Mouse (Mus musculus): ENCODE measurements around the gene Parvb. TPM values are rescaled to one million over a fixed set of nuclear protein-coding genes. Genes with fewer than 3 reads are reported as not detected.

The Parvb gene
- polyA plus RNA-seq, 1 experiment from 2014 or later: 9.5 TPM

- H3K9me3 ChIP-seq (ENCODE audit: control insufficient read depth, low read length): no peaks in the 10 kb centered on the region
- no peak within 1 kb of the TSS for H3K27ac ChIP-seq (ENCODE audit: low read depth, low read length)
- DNase-seq (ENCODE audit: low spot score) (no peak), ATAC-seq (ENCODE audit: low FRiP score) (no peak)
- H3K4me1 ChIP-seq (replicated peaks; ENCODE audit: control insufficient read depth, insufficient read depth, low read length): peaks cover 4% of the 10 kb centered on the region; the same call in 1 of the 2 replicates
- no peak within 1 kb of the TSS for H3K4me2 ChIP-seq (replicated peaks; ENCODE audit: low read depth, low read length)
- no peak within 1 kb of the TSS for H3K4me3 ChIP-seq (ENCODE audit: low read depth, low read length)
- no peak within 1 kb of the TSS for H3K9ac ChIP-seq (ENCODE audit: low read depth, low read length)
- no peaks in the 10 kb centered on the region for H3K36me3 ChIP-seq (ENCODE audit: control insufficient read depth, insufficient read depth, low read length)
- no peaks in the 10 kb centered on the region for H3K27me3 ChIP-seq (ENCODE audit: control insufficient read depth, insufficient read depth, low read length)
- 87% methylated on average over 10 of the region's 10 CpGs for WGBS
These were observed 92.4 kb downstream of the Parvb start, which contains the start of gene Parvg for GRCm38 (mm10) chr15:84323966-84324869. Gene Parvg, plus strand, starts transcription at chr15:84324026.

- H3K36me3 ChIP-seq (ENCODE audit: control insufficient read depth, insufficient read depth, low read length): no peaks in the 10 kb centered on the region
- no peak overlapping the region for H3K4me2 ChIP-seq (replicated peaks; ENCODE audit: low read depth, low read length)
- no peak overlapping the region for H3K27ac ChIP-seq (ENCODE audit: low read depth, low read length)
- DNase-seq (ENCODE audit: low spot score) (no peak), ATAC-seq (ENCODE audit: low FRiP score) (no peak)
- H3K4me3 ChIP-seq (ENCODE audit: low read depth, low read length): no peak overlapping the region
- peaks cover 4% of the 10 kb centered on the region; the same call in 1 of the 2 replicates for H3K4me1 ChIP-seq (replicated peaks; ENCODE audit: control insufficient read depth, insufficient read depth, low read length)
- H3K9me3 ChIP-seq (ENCODE audit: control insufficient read depth, low read length): no peaks in the 10 kb centered on the region
- no peaks in the 10 kb centered on the region for H3K27me3 ChIP-seq (ENCODE audit: control insufficient read depth, insufficient read depth, low read length)
- WGBS: 64% methylated on average over 8 of the region's 8 CpGs
- H3K9ac ChIP-seq (ENCODE audit: low read depth, low read length): no peak overlapping the region
These were observed 93.2 kb downstream of the Parvb start for GRCm38 (mm10) chr15:84324870-84325553.

GRCm38 (mm10) chr15:84325736-84326135 lies 93.9 kb downstream of the Parvb start:
- ATAC-seq (ENCODE audit: low FRiP score) (no peak), DNase-seq (ENCODE audit: low spot score) (peak; percentile 25)
- WGBS: 32% methylated on average over 12 of the region's 12 CpGs

GRCm38 (mm10) chr15:84328870-84329269 lies 97.0 kb downstream of the Parvb start:
- 83% methylated on average over 10 of the region's 10 CpGs for WGBS
- no peaks in the 10 kb centered on the region for H3K9me3 ChIP-seq (ENCODE audit: control insufficient read depth, low read length)
- H3K4me2 ChIP-seq (replicated peaks; ENCODE audit: low read depth, low read length): no peak overlapping the region
- H3K27ac ChIP-seq (ENCODE audit: low read depth, low read length): no peak overlapping the region
- no peaks in the 10 kb centered on the region for H3K27me3 ChIP-seq (ENCODE audit: control insufficient read depth, insufficient read depth, low read length)
- H3K36me3 ChIP-seq (ENCODE audit: control insufficient read depth, insufficient read depth, low read length): no peaks in the 10 kb centered on the region
- DNase-seq (ENCODE audit: low spot score) (no peak), ATAC-seq (ENCODE audit: low FRiP score) (no peak)
- peaks cover 4% of the 10 kb centered on the region; the same call in 1 of the 2 replicates for H3K4me1 ChIP-seq (replicated peaks; ENCODE audit: control insufficient read depth, insufficient read depth, low read length)
- H3K4me3 ChIP-seq (ENCODE audit: low read depth, low read length): no peak overlapping the region
- no peak overlapping the region for H3K9ac ChIP-seq (ENCODE audit: low read depth, low read length)

More at GRCm38 (mm10) chr15:84325736-84326135, 93.9 kb downstream of the Parvb start:
- Histone ChIP-seq H3K9me3 (ENCODE audit: control insufficient read depth, low read length) (no peaks in the 10 kb centered on the region), H3K4me1 (replicated peaks; ENCODE audit: control insufficient read depth, insufficient read depth, low read length) (peaks cover 4% of the 10 kb centered on the region; the same call in 1 of the 2 replicates), H3K9ac (ENCODE audit: low read depth, low read length) (no peak overlapping the region), H3K36me3 (ENCODE audit: control insufficient read depth, insufficient read depth, low read length) (no peaks in the 10 kb centered on the region), H3K27ac (ENCODE audit: low read depth, low read length) (no peak overlapping the region), H3K4me3 (ENCODE audit: low read depth, low read length) (no peak overlapping the region), H3K27me3 (ENCODE audit: control insufficient read depth, insufficient read depth, low read length) (no peaks in the 10 kb centered on the region), H3K4me2 (replicated peaks; ENCODE audit: low read depth, low read length) (no peak overlapping the region)

DNA sequence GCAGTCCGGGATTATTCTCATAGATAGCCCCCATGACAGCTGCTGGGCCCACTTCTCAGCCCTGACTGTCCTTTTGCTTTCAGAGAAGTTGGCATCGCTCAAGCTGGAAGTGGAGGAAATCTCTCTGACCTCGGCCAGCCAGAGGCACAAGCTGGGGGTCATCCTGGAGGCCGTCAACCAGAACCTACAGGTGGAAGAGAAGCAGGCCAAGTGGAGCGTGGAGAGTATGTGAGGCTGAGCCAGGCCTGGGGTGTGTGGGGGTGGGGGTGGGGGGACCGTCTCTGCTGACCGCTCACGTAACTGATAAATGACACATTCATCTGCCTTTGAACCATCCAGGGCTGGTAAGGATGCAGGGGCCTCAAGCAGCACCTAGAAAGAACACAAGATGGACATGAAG lies 98.1 kb downstream of the Parvb start:
- no peak for DNase-seq (ENCODE audit: low spot score)
- Histone ChIP-seq H3K4me3 (ENCODE audit: low read depth, low read length) (no peak overlapping the region), H3K27me3 (ENCODE audit: control insufficient read depth, insufficient read depth, low read length) (no peaks in the 10 kb centered on the region), H3K4me2 (replicated peaks; ENCODE audit: low read depth, low read length) (no peak overlapping the region), H3K4me1 (replicated peaks; ENCODE audit: control insufficient read depth, insufficient read depth, low read length) (peaks cover 4% of the 10 kb centered on the region; the same call in 1 of the 2 replicates), H3K27ac (ENCODE audit: low read depth, low read length) (no peak overlapping the region), H3K9me3 (ENCODE audit: control insufficient read depth, low read length) (no peaks in the 10 kb centered on the region), H3K9ac (ENCODE audit: low read depth, low read length) (no peak overlapping the region), H3K36me3 (ENCODE audit: control insufficient read depth, insufficient read depth, low read length) (no peaks in the 10 kb centered on the region)
- 84% methylated on average over 8 of the region's 8 CpGs for WGBS
- ATAC-seq (ENCODE audit: low FRiP score): no peak

- H3K4me2 ChIP-seq (replicated peaks; ENCODE audit: low read depth, low read length): no peak overlapping the region
- no peak overlapping the region for H3K4me3 ChIP-seq (ENCODE audit: low read depth, low read length)
- H3K27me3 ChIP-seq (ENCODE audit: control insufficient read depth, insufficient read depth, low read length): no peaks in the 10 kb centered on the region
These were observed 99.3 kb downstream of the Parvb start for GRCm38 (mm10) chr15:84331066-84331612.

GRCm38 (mm10) chr15:84336281-84336817 lies 104.5 kb downstream of the Parvb start:
- Histone ChIP-seq H3K27me3 (ENCODE audit: control insufficient read depth, insufficient read depth, low read length) (no peaks in the 10 kb centered on the region), H3K9me3 (ENCODE audit: control insufficient read depth, low read length) (no peaks in the 10 kb centered on the region), H3K36me3 (ENCODE audit: control insufficient read depth, insufficient read depth, low read length) (no peaks in the 10 kb centered on the region), H3K4me1 (replicated peaks; ENCODE audit: control insufficient read depth, insufficient read depth, low read length) (no peaks in the 10 kb centered on the region), H3K4me3 (ENCODE audit: low read depth, low read length) (no peak overlapping the region), H3K9ac (ENCODE audit: low read depth, low read length) (no peak overlapping the region), H3K4me2 (replicated peaks; ENCODE audit: low read depth, low read length) (no peak overlapping the region), H3K27ac (ENCODE audit: low read depth, low read length) (no peak overlapping the region)
- 80% methylated on average over 12 of the region's 12 CpGs for WGBS
- DNase-seq (ENCODE audit: low spot score): no peak
- no peak for ATAC-seq (ENCODE audit: low FRiP score)

More at GRCm38 (mm10) chr15:84331066-84331612, 99.3 kb downstream of the Parvb start:
- Histone ChIP-seq H3K9me3 (ENCODE audit: control insufficient read depth, low read length) (no peaks in the 10 kb centered on the region), H3K9ac (ENCODE audit: low read depth, low read length) (no peak overlapping the region), H3K27ac (ENCODE audit: low read depth, low read length) (no peak overlapping the region), H3K4me1 (replicated peaks; ENCODE audit: control insufficient read depth, insufficient read depth, low read length) (no peaks in the 10 kb centered on the region; the same call in 1 of the 2 replicates), H3K36me3 (ENCODE audit: control insufficient read depth, insufficient read depth, low read length) (no peaks in the 10 kb centered on the region)
- 78% methylated on average over 4 of the region's 4 CpGs for WGBS
- ATAC-seq (ENCODE audit: low FRiP score) (no peak), DNase-seq (ENCODE audit: low spot score) (no peak)

DNA sequence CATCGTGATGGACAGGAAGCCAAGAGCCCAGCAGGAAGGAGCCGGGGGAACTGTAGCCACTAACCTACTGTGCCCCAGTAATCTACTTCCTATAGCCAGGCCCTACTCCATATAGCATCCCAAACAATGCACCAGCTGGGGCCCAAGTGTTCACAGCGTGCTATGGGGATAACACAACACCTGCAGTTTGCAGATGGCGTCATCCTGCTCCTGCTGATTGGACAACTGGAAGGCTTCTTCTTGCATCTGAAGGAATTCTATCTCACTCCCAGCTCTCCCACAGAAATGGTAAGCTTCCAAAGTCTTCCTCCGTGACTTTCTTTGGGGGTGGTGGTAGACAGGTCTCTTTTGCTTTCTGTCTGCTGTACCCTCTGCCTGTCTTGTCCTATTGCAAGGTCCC lies 105.8 kb downstream of the Parvb start:
- no peak for ATAC-seq (ENCODE audit: low FRiP score)
- H3K9ac ChIP-seq (ENCODE audit: low read depth, low read length): no peak overlapping the region
- no peaks in the 10 kb centered on the region for H3K4me1 ChIP-seq (replicated peaks; ENCODE audit: control insufficient read depth, insufficient read depth, low read length)
- H3K4me2 ChIP-seq (replicated peaks; ENCODE audit: low read depth, low read length): no peak overlapping the region
- 78% methylated on average over 5 of the region's 5 CpGs for WGBS
- H3K27ac ChIP-seq (ENCODE audit: low read depth, low read length): no peak overlapping the region
- no peaks in the 10 kb centered on the region for H3K27me3 ChIP-seq (ENCODE audit: control insufficient read depth, insufficient read depth, low read length)
- no peaks in the 10 kb centered on the region for H3K9me3 ChIP-seq (ENCODE audit: control insufficient read depth, low read length)
- H3K4me3 ChIP-seq (ENCODE audit: low read depth, low read length): no peak overlapping the region
- H3K36me3 ChIP-seq (ENCODE audit: control insufficient read depth, insufficient read depth, low read length): no peaks in the 10 kb centered on the region
- no peak for DNase-seq (ENCODE audit: low spot score)

Data from hindbrain, embryonic 11.5 days (tissue).